Mouse (Mus musculus) cerebellum, adult 18-20 months (tissue): Measurements from ENCODE around the gene Cd300lg.

ENCODE experiments used
- DNase-seq, 2 experiments: peaks; one replicate each; pipeline ENCODE4 v3.0.0; 2021

Gene Cd300lg

DNA sequence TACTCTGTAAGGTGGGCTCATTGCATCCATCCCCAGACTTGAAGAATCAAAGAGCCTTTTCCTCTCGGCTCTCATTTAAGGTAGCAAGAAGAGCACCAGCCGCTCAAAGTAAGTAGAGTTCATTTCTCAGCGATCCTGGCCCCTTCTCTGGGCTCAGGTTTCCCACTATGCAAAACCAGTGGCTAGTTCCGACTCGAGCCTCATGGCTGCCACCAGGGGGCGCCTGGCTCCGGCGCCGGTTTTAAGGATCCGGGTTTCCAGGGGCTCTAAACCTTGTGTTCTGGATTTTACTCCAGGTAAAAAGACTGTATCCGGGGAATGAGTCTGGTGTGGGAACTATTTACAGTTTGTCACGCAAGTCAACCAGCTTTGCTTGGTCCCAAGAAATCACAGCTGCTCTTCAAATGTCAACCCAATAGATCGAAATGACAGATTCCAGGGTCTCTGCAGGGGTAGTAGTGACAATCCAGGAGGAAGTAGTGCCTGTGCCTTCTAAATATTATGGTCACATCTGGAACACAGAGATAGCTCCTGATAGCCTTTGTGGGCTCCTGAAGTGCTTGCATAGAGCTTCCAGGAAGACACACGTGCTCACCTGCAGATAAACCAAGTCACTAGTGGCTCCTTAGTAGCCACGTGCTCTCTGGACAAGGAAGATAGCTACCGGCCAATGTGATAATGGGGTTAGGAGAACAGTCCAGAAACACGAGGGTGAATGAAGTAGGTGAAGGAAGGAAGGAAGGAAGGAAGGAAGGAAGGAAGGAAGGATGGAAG is 61.4 kb downstream of the Cd300lg start:
- DNase-seq: peak; percentile 55 to 84
